Mouse (Mus musculus) cerebellum, adult 11-12 months (tissue): Measurements from ENCODE around the gene Ube2z.

ENCODE experiments used
- DNase-seq: peaks from one replicate; pipeline ENCODE4 v3.0.0; 2022

Ube2z gene

GRCm38 (mm10) chr11:96005403-96006271 is 59.6 kb downstream of the Ube2z start, which contains the start of gene Igf2bp1:
Gene Igf2bp1 (minus strand): TSS chr11:96005940.
- no peak for DNase-seq

GRCm38 (mm10) chr11:96004793-96005402 is 60.3 kb downstream of the Ube2z start:
- DNase-seq: no peak

- no peak for DNase-seq
Observed at GRCm38 (mm10) chr11:96003969-96004792, 61.0 kb downstream of the Ube2z start.

GRCm38 (mm10) chr11:96003100-96003900 is 61.9 kb downstream of the Ube2z start:
- DNase-seq: no peak
